Mouse (Mus musculus) heart, embryonic 12.5 days (tissue): ENCODE measurements around the gene Klhl26. TPM values are rescaled to one million over a fixed set of nuclear protein-coding genes. Genes with fewer than 3 reads are reported as not detected.
A peak's percentile ranks its signal among the peaks of the same experiment; 100 is the strongest.

ENCODE experiments used
- ATAC-seq: fragments of 200-750 bp; cut with Nextera tagmentation; 2 replicates; pipeline ENCODE4 v1.8.0; 2017; ENCODE audit warnings: moderate TSS enrichment, moderate library complexity; ENCODE audit not compliant: insufficient number of reproducible peaks, low FRiP score
- H3K27ac ChIP-seq: fragments of 300-500 bp; sonication (generic); 2 replicates; pipeline ENCODE4 v1.5.1; 2016; ENCODE audit warnings: mild to moderate bottlenecking, moderate library complexity; ENCODE audit not compliant: poor library complexity, severe bottlenecking
- H3K27me3 ChIP-seq: fragments of 300-500 bp; sonication (generic); replicated peaks from 2 replicates; pipeline ENCODE4 v1.6.1; 2016; ENCODE audit warnings: mild to moderate bottlenecking, moderate library complexity
- H3K36me3 ChIP-seq: fragments of 300-500 bp; sonication (generic); 2 replicates; pipeline ENCODE4 v1.6.1; 2016; ENCODE audit warnings: mild to moderate bottlenecking, moderate library complexity
- H3K4me1 ChIP-seq: fragments of 300-500 bp; sonication (generic); replicated peaks from 2 replicates; pipeline ENCODE4 v1.6.1; 2016; ENCODE audit warnings: mild to moderate bottlenecking
- H3K4me2 ChIP-seq: fragments of 300-500 bp; sonication (generic); 2 replicates; pipeline ENCODE4 v1.6.1; 2016; ENCODE audit warnings: mild to moderate bottlenecking, moderate library complexity
- H3K4me3 ChIP-seq: fragments of 300-500 bp; sonication (generic); 2 replicates; pipeline ENCODE4 v1.5.1; 2016; ENCODE audit warnings: mild to moderate bottlenecking
- H3K9ac ChIP-seq: fragments of 300-500 bp; sonication (generic); 2 replicates; pipeline ENCODE4 v1.6.1; 2016; ENCODE audit warnings: mild to moderate bottlenecking, moderate library complexity
- H3K9me3 ChIP-seq: fragments of 300-500 bp; sonication (generic); replicated peaks from 2 replicates; pipeline ENCODE4 v1.6.1; 2016; ENCODE audit warnings: mild to moderate bottlenecking, moderate library complexity
- WGBS: fragments of 180-500 bp; shearing (Covaris S2); methylation state at CpG from one replicate; pipeline ENCODE4 v1.1.7; 2016; 5-methylcytosine and 5-hydroxymethylcytosine counted together
- polyA plus RNA-seq: library from polyadenylated mRNA; unstranded; fragments of >200 nt; fragmentation: Nextera tagmentation; extraction: Ambion mirVana; gene quantifications from 2 replicates; pipeline ENCODE4 v1.2.1, GENCODE M21; 2016

Klhl26 gene
- polyA plus RNA-seq, 1 experiment from 2014 or later = 12.6 TPM

- WGBS = 39% methylated on average over 3 of the region's 3 CpGs
- H3K4me2 ChIP-seq = peak overlapping the region; percentile 91
- H3K27ac ChIP-seq = no peak overlapping the region
- H3K27me3 ChIP-seq = peaks cover 5% of the 10 kb centered on the region
- H3K4me3 ChIP-seq = peak overlapping the region; percentile 71
- ATAC-seq = no peak
- no peak overlapping the region for H3K9ac ChIP-seq
- no peaks in the 10 kb centered on the region for H3K36me3 ChIP-seq
- H3K9me3 ChIP-seq = no peaks in the 10 kb centered on the region
- H3K4me1 ChIP-seq = peaks cover 12% of the 10 kb centered on the region
These were observed 36.5 kb downstream of the Klhl26 start for GRCm38 (mm10) chr8:70440246-70440645.

- Histone ChIP-seq H3K27ac (peak overlapping the region; percentile 64), H3K9ac (peak overlapping the region; percentile 84), H3K27me3 (peaks cover 2% of the 10 kb centered on the region), H3K4me3 (peak overlapping the region; percentile 71), H3K4me2 (peak overlapping the region; percentile 91), H3K9me3 (no peaks in the 10 kb centered on the region), H3K36me3 (no peaks in the 10 kb centered on the region), H3K4me1 (peaks cover 12% of the 10 kb centered on the region)
- 3% methylated on average over 5 of the region's 7 CpGs for WGBS
- ATAC-seq = no peak
These were observed 37.0 kb downstream of the Klhl26 start for GRCm38 (mm10) chr8:70439848-70440179.

DNA sequence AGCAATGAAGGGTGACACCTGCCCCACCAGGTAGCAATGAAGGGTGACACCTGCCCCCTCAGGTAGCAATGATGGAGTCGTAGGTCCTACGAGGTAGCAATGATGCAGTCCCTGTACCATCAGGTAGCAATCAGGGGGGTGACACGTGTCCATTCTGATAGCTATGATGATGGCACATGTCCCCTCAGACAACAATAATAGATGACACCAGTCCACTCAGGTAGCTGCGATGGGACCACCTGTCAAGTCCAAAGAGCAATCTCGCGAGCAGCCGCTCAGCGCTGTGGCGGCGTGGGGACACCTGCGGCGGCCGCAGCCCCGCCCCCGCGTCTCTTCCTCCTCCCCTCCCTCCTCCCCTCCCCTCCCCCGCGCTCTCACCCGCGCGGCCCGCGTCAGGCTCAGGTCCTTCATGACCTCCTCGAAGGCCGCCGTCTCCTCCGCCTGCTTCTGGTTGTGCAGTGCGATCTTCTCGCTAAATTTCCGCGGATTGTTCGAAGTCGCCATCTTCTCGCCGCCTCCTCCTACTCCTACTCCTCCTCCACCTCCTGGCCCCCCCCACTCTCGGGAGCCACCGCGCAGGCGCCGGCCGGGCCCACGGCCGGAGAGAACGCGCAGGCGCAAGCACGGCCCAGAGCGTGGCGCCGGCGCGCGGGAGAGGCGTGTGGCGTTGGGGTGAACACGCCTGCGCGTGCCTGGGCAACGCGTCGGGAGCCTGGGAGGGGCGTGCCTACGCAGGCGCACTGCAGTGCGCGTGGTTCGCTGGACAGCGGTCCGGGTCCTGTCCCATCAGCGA is 37.5 kb downstream of the Klhl26 start, which contains the start of gene Crtc1:
Crtc1 (minus strand) TSS at position 525 of the 793 bp plus-strand sequence.
- H3K9ac ChIP-seq = peak within 1 kb of the TSS; percentile 84
- H3K27ac ChIP-seq = peak within 1 kb of the TSS; percentile 76
- peak within 1 kb of the TSS; percentile 71 for H3K4me3 ChIP-seq
- peaks cover 12% of the 10 kb centered on the region for H3K4me1 ChIP-seq
- no peaks in the 10 kb centered on the region for H3K36me3 ChIP-seq
- ATAC-seq = peak; percentile 98
- H3K9me3 ChIP-seq = no peaks in the 10 kb centered on the region
- peak within 1 kb of the TSS; percentile 91 for H3K4me2 ChIP-seq
- H3K27me3 ChIP-seq = no peaks in the 10 kb centered on the region; the same call in 1 of the 2 replicates
- under 1% methylated on average over 69 of the region's 70 CpGs for WGBS

GRCm38 (mm10) chr8:70438423-70438822 is 38.3 kb downstream of the Klhl26 start:
- H3K27me3 ChIP-seq = no peaks in the 10 kb centered on the region
- no peaks in the 10 kb centered on the region for H3K9me3 ChIP-seq
- peak overlapping the region; percentile 71; the same call in 1 of the 2 replicates for H3K4me3 ChIP-seq
- no peak for ATAC-seq
- no peaks in the 10 kb centered on the region for H3K36me3 ChIP-seq
- WGBS = 82% methylated on average over 2 of the region's 2 CpGs
- peaks cover 12% of the 10 kb centered on the region for H3K4me1 ChIP-seq
- peak overlapping the region; percentile 91 for H3K4me2 ChIP-seq
- H3K27ac ChIP-seq = no peak overlapping the region
- H3K9ac ChIP-seq = no peak overlapping the region

GRCm38 (mm10) chr8:70435156-70435555 is 41.6 kb downstream of the Klhl26 start:
- H3K36me3 ChIP-seq = no peaks in the 10 kb centered on the region
- peaks cover 12% of the 10 kb centered on the region for H3K4me1 ChIP-seq
- WGBS = 88% methylated on average over 5 of the region's 5 CpGs
- no peaks in the 10 kb centered on the region for H3K27me3 ChIP-seq
- no peak overlapping the region for H3K4me2 ChIP-seq
- no peak overlapping the region for H3K27ac ChIP-seq
- ATAC-seq = no peak
- H3K9me3 ChIP-seq = no peaks in the 10 kb centered on the region
- H3K4me3 ChIP-seq = no peak overlapping the region
- H3K9ac ChIP-seq = no peak overlapping the region

DNA sequence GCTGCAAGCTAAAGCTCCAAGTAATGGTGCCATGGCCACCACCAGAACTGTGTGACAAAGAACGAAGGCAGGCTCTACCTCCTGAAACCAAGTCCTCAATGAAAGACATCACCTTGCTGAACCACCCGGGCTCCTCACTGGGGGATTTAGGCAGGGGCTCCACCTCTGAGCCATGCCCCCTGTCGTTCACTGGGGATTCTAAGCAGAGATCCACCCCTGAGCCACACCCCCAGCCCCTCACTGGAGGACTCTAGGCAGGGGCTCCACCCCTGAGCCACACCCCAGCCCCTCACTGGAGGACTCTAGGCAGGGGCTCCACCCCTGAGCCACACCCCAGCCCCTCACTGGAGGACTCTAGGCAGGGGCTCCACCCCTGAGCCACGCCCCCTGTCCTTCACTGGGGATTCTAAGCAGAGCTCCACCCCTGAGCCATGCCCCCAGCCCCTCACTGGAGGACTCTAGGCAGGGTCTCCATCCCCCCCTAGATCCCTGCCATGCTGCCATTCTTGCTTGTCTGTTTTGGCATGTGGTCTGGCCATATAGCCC is 43.7 kb downstream of the Klhl26 start:
- H3K27me3 ChIP-seq = no peaks in the 10 kb centered on the region
- no peak overlapping the region for H3K27ac ChIP-seq
- WGBS = 24% methylated on average over 4 of the region's 4 CpGs
- H3K9me3 ChIP-seq = no peaks in the 10 kb centered on the region
- no peak overlapping the region for H3K9ac ChIP-seq
- no peaks in the 10 kb centered on the region for H3K36me3 ChIP-seq
- no peak overlapping the region for H3K4me2 ChIP-seq
- H3K4me3 ChIP-seq = no peak overlapping the region
- peak; percentile 16; the same call in 1 of the 2 replicates for ATAC-seq
- H3K4me1 ChIP-seq = no peaks in the 10 kb centered on the region; the same call in 1 of the 2 replicates

- H3K4me2 ChIP-seq = no peak overlapping the region
- H3K27ac ChIP-seq = no peak overlapping the region
- no peak overlapping the region for H3K4me3 ChIP-seq
- H3K9ac ChIP-seq = no peak overlapping the region
- peaks cover 6% of the 10 kb centered on the region; the same call in 1 of the 2 replicates for H3K4me1 ChIP-seq
- no peaks in the 10 kb centered on the region for H3K27me3 ChIP-seq
- ATAC-seq = no peak
- no peaks in the 10 kb centered on the region for H3K36me3 ChIP-seq
- no peaks in the 10 kb centered on the region for H3K9me3 ChIP-seq
- WGBS = 94% methylated on average over 4 of the region's 4 CpGs
These were observed 45.6 kb downstream of the Klhl26 start for GRCm38 (mm10) chr8:70431213-70431612.

- ATAC-seq = no peak
- Histone ChIP-seq H3K36me3 (no peaks in the 10 kb centered on the region), H3K4me2 (no peak overlapping the region), H3K4me1 (peaks cover 12% of the 10 kb centered on the region), H3K9ac (no peak overlapping the region), H3K4me3 (no peak overlapping the region), H3K27me3 (no peaks in the 10 kb centered on the region), H3K9me3 (no peaks in the 10 kb centered on the region), H3K27ac (no peak overlapping the region)
- 91% methylated on average over 2 of the region's 2 CpGs for WGBS
These were observed 50.4 kb downstream of the Klhl26 start for GRCm38 (mm10) chr8:70426300-70426907.

- Histone ChIP-seq H3K9me3 (no peaks in the 10 kb centered on the region), H3K27me3 (no peaks in the 10 kb centered on the region), H3K4me1 (peaks cover 48% of the 10 kb centered on the region), H3K27ac (no peak overlapping the region), H3K4me2 (no peak overlapping the region), H3K4me3 (no peak overlapping the region), H3K36me3 (no peaks in the 10 kb centered on the region), H3K9ac (no peak overlapping the region)
- peak; percentile 79 for ATAC-seq
- WGBS = 73% methylated on average over 2 of the region's 2 CpGs
These were observed 54.0 kb downstream of the Klhl26 start for GRCm38 (mm10) chr8:70422722-70423121.

GRCm38 (mm10) chr8:70421349-70422104 is 55.2 kb downstream of the Klhl26 start:
- Histone ChIP-seq H3K9ac (no peak overlapping the region), H3K27ac (no peak overlapping the region), H3K9me3 (no peaks in the 10 kb centered on the region), H3K27me3 (no peaks in the 10 kb centered on the region), H3K36me3 (no peaks in the 10 kb centered on the region), H3K4me1 (peaks cover 54% of the 10 kb centered on the region), H3K4me3 (no peak overlapping the region), H3K4me2 (no peak overlapping the region)
- no peak for ATAC-seq
- WGBS = 79% methylated on average over 18 of the region's 18 CpGs
